Mouse (Mus musculus) hindbrain, embryonic 16.5 days (tissue): ENCODE measurements around the gene Ftcd. TPM values are rescaled to one million over a fixed set of nuclear protein-coding genes. Genes with fewer than 3 reads are reported as not detected.

Experiments used
- ATAC-seq: fragments of 200-750 bp; cut with Nextera tagmentation; 2 replicates; pipeline ENCODE4 v1.8.0; 2017; ENCODE audit warnings: moderate TSS enrichment, moderate library complexity
- H3K27ac ChIP-seq: fragments of 300-500 bp; sonication (generic); 2 replicates; pipeline ENCODE4 v1.5.1; 2014; ENCODE audit warnings: low read depth, mild to moderate bottlenecking, control low read depth, low read length, moderate library complexity
- H3K27me3 ChIP-seq: fragments of 300-500 bp; sonication (generic); replicated peaks from 2 replicates; pipeline ENCODE4 v1.6.1; 2014; ENCODE audit warnings: low read length; ENCODE audit not compliant: control insufficient read depth, insufficient read depth
- H3K36me3 ChIP-seq: fragments of 300-500 bp; sonication (generic); 2 replicates; pipeline ENCODE4 v1.6.1; 2014; ENCODE audit warnings: mild to moderate bottlenecking, low read length, moderate library complexity, mixed read lengths; ENCODE audit not compliant: control insufficient read depth, insufficient read depth
- H3K4me1 ChIP-seq: fragments of 300-500 bp; sonication (generic); 2 replicates; pipeline ENCODE4 v1.6.1; 2014; ENCODE audit warnings: low read depth, low read length; ENCODE audit not compliant: control insufficient read depth, insufficient read depth
- H3K4me2 ChIP-seq: fragments of 300-500 bp; sonication (generic); 2 replicates; pipeline ENCODE4 v1.6.1; 2014; ENCODE audit warnings: mild to moderate bottlenecking, low read length, control low read depth, moderate library complexity
- H3K4me3 ChIP-seq: fragments of 300-500 bp; sonication (generic); 2 replicates; pipeline ENCODE4 v1.5.1; 2014; ENCODE audit warnings: mild to moderate bottlenecking, low read length, control low read depth, moderate library complexity
- H3K9ac ChIP-seq: fragments of 300-500 bp; sonication (generic); 2 replicates; pipeline ENCODE4 v1.6.1; 2014; ENCODE audit warnings: low read depth, mild to moderate bottlenecking, control low read depth, low read length, moderate library complexity
- H3K9me3 ChIP-seq: fragments of 300-500 bp; sonication (generic); 2 replicates; pipeline ENCODE4 v1.6.1; 2014; ENCODE audit warnings: mild to moderate bottlenecking, low read length, moderate library complexity; ENCODE audit not compliant: control insufficient read depth
- WGBS: fragments of 180-500 bp; shearing (Covaris S2); extraction: QIAGEN DNeasy Blood & Tissue Kit; methylation state at CpG from one replicate; pipeline ENCODE4 v1.1.7; 2014; 5-methylcytosine and 5-hydroxymethylcytosine counted together
- polyA plus RNA-seq: library from polyadenylated mRNA; unstranded; fragments of >200 nt; fragmentation: Nextera tagmentation; extraction: Ambion mirVana; gene quantifications from 2 replicates; pipeline ENCODE4 v1.2.1, GENCODE M21; 2015

Gene Ftcd
- polyA plus RNA-seq, 1 experiment from 2014 or later = 0.08 TPM

- H3K27ac ChIP-seq = no peak overlapping the region
- ATAC-seq = no peak
- peak overlapping the region; percentile 45 for H3K4me2 ChIP-seq
- no peak overlapping the region for H3K9ac ChIP-seq
- no peak overlapping the region for H3K4me3 ChIP-seq
- 7% methylated on average over 10 of the region's 10 CpGs for WGBS
- H3K9me3 ChIP-seq = no peaks in the 10 kb centered on the region
- no peaks in the 10 kb centered on the region for H3K27me3 ChIP-seq
- no peaks in the 10 kb centered on the region for H3K36me3 ChIP-seq
- no peaks in the 10 kb centered on the region for H3K4me1 ChIP-seq
Measured at GRCm38 (mm10) chr10:76584138-76584537, 8.7 kb downstream of the Ftcd start.

DNA sequence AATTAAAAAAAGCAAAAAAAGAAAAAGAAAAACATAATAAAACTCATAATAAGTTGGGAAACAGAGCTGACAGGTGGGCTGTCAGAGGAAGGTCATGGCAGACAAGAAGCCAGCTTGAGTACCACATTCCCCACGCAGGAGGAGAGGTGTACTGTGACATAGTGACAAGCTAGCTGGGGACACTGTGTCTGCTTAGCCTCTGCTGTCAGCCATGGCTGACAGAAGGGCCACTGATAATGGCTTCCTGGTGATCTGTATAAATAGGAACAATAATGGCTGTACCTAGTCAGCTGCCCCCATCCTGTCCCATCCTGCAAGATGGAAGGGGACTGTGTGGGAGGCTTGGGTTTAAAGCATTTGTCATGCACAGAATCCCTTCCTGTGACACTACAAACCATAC, 10.7 kb downstream of the Ftcd start:
- H3K4me2 ChIP-seq = no peak overlapping the region
- no peak for ATAC-seq
- no peak overlapping the region for H3K9ac ChIP-seq
- WGBS = 50% methylated on average over 1 of the region's 1 CpGs
- H3K4me3 ChIP-seq = no peak overlapping the region
- H3K9me3 ChIP-seq = no peaks in the 10 kb centered on the region
- H3K36me3 ChIP-seq = no peaks in the 10 kb centered on the region
- no peak overlapping the region for H3K27ac ChIP-seq
- H3K4me1 ChIP-seq = no peaks in the 10 kb centered on the region
- no peaks in the 10 kb centered on the region for H3K27me3 ChIP-seq

DNA sequence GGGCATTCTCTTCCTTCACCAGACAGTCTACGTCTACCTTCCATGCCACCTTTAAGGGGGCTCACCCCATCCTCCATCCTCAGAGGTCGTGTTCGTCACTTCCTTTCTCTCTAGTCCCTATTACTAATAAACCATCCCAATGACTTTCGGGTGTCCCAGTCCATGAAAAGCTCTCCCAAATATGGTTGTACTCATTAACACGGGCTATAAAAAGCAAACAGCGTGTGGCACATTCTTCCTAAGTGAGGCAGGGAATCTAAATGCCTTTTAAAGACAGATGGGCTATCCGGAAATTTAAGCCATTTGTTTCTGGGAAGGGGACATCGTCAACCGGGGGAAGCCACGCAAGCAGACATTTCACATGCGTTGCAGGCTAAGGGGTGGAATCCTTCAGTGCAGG, 14.7 kb downstream of the Ftcd start:
- H3K27ac ChIP-seq = no peak overlapping the region
- 85% methylated on average over 11 of the region's 11 CpGs for WGBS
- no peak for ATAC-seq
- no peak overlapping the region for H3K4me3 ChIP-seq
- no peaks in the 10 kb centered on the region for H3K36me3 ChIP-seq
- no peak overlapping the region for H3K4me2 ChIP-seq
- no peaks in the 10 kb centered on the region for H3K9me3 ChIP-seq
- H3K9ac ChIP-seq = no peak overlapping the region
- H3K27me3 ChIP-seq = no peaks in the 10 kb centered on the region
- no peaks in the 10 kb centered on the region for H3K4me1 ChIP-seq

DNA sequence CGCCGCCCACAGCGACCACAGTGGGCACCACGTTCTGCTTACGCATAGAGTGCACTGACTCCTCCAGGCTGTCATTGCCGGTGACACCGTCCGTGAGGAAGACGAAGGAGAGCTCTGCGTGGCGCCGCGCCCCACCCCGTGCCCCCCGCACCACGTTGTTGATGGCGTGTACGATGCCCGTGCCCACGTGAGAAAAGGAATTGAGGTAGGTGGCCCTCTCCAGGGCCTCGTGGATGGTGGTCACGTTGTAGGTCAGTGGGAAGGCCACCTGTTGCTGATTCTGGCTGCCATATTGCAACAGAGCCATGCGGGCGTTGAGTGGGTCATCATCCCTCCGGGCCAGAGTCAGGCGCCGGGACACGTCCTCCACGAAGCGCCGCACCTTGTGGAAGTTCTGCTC, 20.9 kb downstream of the Ftcd start:
- Histone ChIP-seq H3K4me2 (no peak overlapping the region), H3K4me3 (no peak overlapping the region), H3K9ac (no peak overlapping the region), H3K27me3 (no peaks in the 10 kb centered on the region), H3K4me1 (no peaks in the 10 kb centered on the region), H3K36me3 (no peaks in the 10 kb centered on the region), H3K9me3 (no peaks in the 10 kb centered on the region), H3K27ac (no peak overlapping the region)
- 92% methylated on average over 31 of the region's 31 CpGs for WGBS
- ATAC-seq = no peak

DNA sequence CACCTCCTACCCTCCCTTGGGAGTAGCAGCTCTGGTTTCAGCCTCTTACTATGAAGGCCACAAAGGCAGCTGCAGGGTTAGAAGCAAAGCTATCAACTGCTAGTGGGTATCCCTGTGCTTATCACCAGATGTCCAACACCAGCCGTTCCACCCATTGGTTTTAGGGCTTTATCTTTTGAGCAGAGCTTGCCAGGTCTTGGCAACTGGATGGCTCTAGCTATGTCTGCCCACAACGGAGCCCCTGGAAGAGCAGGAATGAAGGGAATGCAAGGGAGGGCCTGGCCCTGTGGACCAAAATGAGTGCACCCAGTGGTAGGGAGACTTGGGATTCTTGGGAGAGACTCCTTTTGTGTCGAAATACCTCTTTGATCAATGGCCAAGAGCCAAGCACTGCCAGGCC, 27.2 kb downstream of the Ftcd start:
- no peak overlapping the region for H3K9ac ChIP-seq
- H3K36me3 ChIP-seq = no peaks in the 10 kb centered on the region
- no peak for ATAC-seq
- 67% methylated on average over 3 of the region's 3 CpGs for WGBS
- H3K27ac ChIP-seq = no peak overlapping the region
- no peaks in the 10 kb centered on the region for H3K4me1 ChIP-seq
- H3K27me3 ChIP-seq = no peaks in the 10 kb centered on the region
- H3K4me3 ChIP-seq = no peak overlapping the region
- no peaks in the 10 kb centered on the region; the same call in 1 of the 2 replicates for H3K9me3 ChIP-seq
- no peak overlapping the region for H3K4me2 ChIP-seq

DNA sequence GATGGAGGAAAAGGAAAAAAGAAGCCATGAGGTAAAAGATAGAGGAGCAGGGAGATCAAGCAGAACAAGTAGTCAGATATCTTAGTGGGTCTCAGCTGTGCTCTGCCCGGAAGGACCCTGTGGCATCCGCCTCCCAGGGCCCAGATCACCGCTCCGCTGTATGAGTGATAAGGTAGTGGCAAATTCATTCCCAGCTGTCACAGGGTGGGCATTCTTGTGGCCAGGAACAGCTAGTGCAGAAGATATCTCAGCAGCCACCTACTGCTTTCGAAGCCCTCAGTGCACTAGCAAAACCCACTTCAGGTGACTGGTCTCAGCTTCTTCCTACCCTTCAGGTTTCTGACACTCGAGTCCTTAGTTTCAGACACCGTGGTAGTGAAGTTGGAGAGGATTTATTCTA, 37.0 kb downstream of the Ftcd start:
- no peak for ATAC-seq
- no peaks in the 10 kb centered on the region for H3K4me1 ChIP-seq
- H3K9ac ChIP-seq = no peak overlapping the region
- H3K4me2 ChIP-seq = no peak overlapping the region
- 91% methylated on average over 7 of the region's 7 CpGs for whole genome bisulfite sequencing
- H3K36me3 ChIP-seq = no peaks in the 10 kb centered on the region
- H3K9me3 ChIP-seq = no peaks in the 10 kb centered on the region
- no peak overlapping the region for H3K4me3 ChIP-seq
- no peak overlapping the region for H3K27ac ChIP-seq
- H3K27me3 ChIP-seq = no peaks in the 10 kb centered on the region

DNA sequence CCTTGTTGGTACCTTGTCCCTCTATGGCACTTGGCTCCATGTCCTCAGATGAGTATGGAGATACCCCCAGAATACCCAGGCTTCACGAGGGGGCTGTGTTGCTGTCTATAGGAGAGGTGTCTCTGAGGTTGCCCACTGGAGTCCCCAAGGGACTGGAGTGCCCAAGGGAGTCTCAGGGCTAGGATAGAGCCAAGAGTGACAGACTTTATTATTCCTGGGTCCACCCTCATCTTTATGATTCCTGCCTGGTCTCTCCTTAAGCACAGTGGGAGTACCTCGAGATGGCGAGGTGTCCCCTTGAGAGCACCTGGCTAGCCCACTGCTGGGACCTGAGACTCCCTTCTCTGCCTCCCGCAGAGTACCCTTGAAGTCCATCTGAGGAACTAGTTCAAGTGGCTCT, 47.0 kb downstream of the Ftcd start:
- Histone ChIP-seq H3K9ac (no peak overlapping the region), H3K4me2 (no peak overlapping the region), H3K4me1 (no peaks in the 10 kb centered on the region), H3K9me3 (no peaks in the 10 kb centered on the region), H3K27me3 (no peaks in the 10 kb centered on the region), H3K4me3 (no peak overlapping the region), H3K27ac (no peak overlapping the region), H3K36me3 (no peaks in the 10 kb centered on the region)
- 72% methylated on average over 4 of the region's 4 CpGs for WGBS
- no peak for ATAC-seq

DNA sequence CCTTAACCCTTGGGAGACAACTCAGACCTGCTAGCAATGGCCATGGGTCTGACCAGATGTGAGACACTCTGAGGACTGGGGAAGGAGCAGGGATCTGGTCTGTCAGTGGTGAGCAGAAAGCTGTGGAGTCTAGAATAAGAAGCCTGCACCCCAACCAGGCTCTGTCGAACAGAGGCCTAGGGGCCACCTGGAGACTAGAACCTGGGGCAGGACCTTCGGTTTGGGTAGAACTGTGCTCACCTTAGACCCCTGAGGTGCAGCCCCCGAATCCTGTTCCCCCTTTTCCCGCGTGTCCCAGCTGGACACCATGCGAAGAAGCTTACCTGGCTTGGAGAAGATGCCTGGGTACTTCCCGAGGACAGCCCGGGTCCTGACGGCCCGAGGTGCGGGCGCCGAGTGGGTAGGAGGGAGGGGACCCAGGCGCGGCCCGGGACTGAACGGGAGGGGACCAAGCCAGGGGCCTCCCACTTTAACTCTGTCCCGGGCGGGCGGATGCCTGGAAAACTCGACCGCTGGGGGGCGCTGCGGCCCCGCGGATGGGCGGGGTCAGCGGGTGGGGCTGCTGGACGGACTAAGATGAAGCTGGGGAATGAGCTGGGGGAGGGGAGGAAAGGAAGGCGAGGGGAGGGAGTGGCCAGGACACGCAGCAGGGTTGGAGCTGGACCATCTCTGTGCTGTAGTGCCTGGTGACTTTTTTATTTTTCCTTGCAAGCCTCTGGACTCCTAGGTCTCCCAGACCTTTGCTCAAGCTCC, 47.7 kb downstream of the Ftcd start, which contains the start of gene Col6a2:
Col6a2 (minus strand) TSS at position 703 of the 753 bp plus-strand sequence.
- Histone ChIP-seq H3K36me3 (no peaks in the 10 kb centered on the region), H3K4me3 (peak within 1 kb of the TSS; percentile 32), H3K4me2 (peak within 1 kb of the TSS; percentile 56), H3K9me3 (no peaks in the 10 kb centered on the region), H3K27me3 (no peaks in the 10 kb centered on the region), H3K9ac (peak within 1 kb of the TSS; percentile 39), H3K4me1 (no peaks in the 10 kb centered on the region), H3K27ac (no peak within 1 kb of the TSS)
- WGBS = 3% methylated on average over 31 of the region's 31 CpGs
- ATAC-seq = peak; percentile 86

DNA sequence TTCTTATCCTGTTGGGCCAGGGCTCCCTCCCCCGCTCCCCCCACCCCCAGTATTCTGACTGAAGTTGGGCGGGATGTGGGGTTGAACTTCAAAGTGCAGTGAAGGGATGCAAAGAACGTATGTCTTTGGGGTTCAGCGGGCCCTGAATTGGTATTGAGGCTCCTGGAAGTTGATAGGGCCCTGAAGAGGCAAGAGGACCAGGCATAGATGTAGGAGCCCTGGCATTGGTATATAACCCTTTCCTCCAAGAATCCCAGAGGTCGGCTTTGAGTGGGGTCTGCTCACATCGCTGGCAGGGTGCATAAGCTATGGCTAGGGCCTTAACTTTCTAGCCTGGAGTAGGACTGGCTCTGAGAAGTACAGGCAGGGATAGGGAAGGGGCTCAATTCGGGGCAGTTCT, 48.3 kb downstream of the Ftcd start:
- H3K9me3 ChIP-seq = no peaks in the 10 kb centered on the region
- H3K4me1 ChIP-seq = no peaks in the 10 kb centered on the region
- H3K27ac ChIP-seq = no peak overlapping the region
- 23% methylated on average over 7 of the region's 7 CpGs for WGBS
- no peaks in the 10 kb centered on the region for H3K27me3 ChIP-seq
- peak overlapping the region; percentile 39; the same call in 1 of the 2 replicates for H3K9ac ChIP-seq
- ATAC-seq = no peak
- H3K4me2 ChIP-seq = peak overlapping the region; percentile 56
- no peaks in the 10 kb centered on the region for H3K36me3 ChIP-seq
- peak overlapping the region; percentile 32; the same call in 1 of the 2 replicates for H3K4me3 ChIP-seq
